Mouse (Mus musculus): ENCODE results near the gene Fndc3b.

- TF ChIP-seq MAZ (IDR thresholded peaks at IDR 0.05; ENCODE audit: low read depth, low read length) (no peak), UBTF (IDR thresholded peaks at IDR 0.05; ENCODE audit: low read depth, low read length) (no peak), CTCF (conservative IDR thresholded peaks at IDR 0.05 in 1 of 2, IDR thresholded peaks at IDR 0.05 in 1 of 2; ENCODE audit: low read depth in 2 of 2, low read length in 2 of 2) (no peak), MYC (IDR thresholded peaks at IDR 0.05; ENCODE audit: low read depth, low read length) (no peak), USF1 (IDR thresholded peaks at IDR 0.05; ENCODE audit: low read depth, low read length) (no peak), CHD1 (IDR thresholded peaks at IDR 0.05; ENCODE audit: low read depth, low read length) (no peak), EP300 (IDR thresholded peaks at IDR 0.05; ENCODE audit: low read length) (no peak), TBP (conservative IDR thresholded peaks at IDR 0.05; ENCODE audit: low read depth, low read length) (no peak), MAX (IDR thresholded peaks at IDR 0.05; ENCODE audit: low read length) (no peak), ZC3H11A (IDR thresholded peaks at IDR 0.05; ENCODE audit: low read depth, low read length) (no peak), POLR2A (IDR thresholded peaks at IDR 0.05; ENCODE audit: low read depth, low read length) (no peak)
Observed at GRCm38 (mm10) chr3:27629716-27630115, 81.4 kb downstream of the Fndc3b start.
